Mouse (Mus musculus): Measurements from ENCODE around the gene A530084C06Rik.

Gene A530084C06Rik

GRCm38 (mm10) chr13:31558521-31559418, at the start of gene A530084C06Rik:
Gene A530084C06Rik (minus strand): TSS chr13:31559333.
- no peak for DNase-seq (ENCODE audit: low spot score)

DNA sequence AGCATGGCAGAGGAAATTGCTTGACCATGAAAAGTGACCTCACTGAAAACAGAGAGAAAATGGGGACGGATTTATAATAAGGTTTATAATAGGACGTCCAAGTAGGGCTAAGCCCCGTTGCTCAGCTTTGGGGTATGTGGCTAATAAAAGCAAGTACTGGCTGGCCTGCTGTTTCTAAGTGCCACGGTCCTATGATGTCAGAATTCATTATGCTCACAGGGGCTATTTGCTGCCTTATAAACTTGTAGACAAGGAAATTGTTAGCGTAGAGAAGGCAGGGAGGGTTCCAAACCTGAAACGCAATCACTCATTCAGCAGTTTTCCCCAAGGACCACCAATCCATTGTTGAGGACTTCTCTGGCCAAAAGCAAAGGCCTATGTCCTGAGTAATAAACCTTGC, 44.8 kb upstream of the A530084C06Rik start:
- DNase-seq (ENCODE audit: low spot score): no peak

- DNase-seq (ENCODE audit: low spot score): no peak
Observed at GRCm38 (mm10) chr13:31599576-31599975, 40.4 kb upstream of the A530084C06Rik start.

- no peak for DNase-seq (ENCODE audit: low spot score)
Observed at GRCm38 (mm10) chr13:31587341-31587740, 28.2 kb upstream of the A530084C06Rik start.

GRCm38 (mm10) chr13:31579866-31580265, 20.7 kb upstream of the A530084C06Rik start:
- no peak for DNase-seq (ENCODE audit: low spot score)

- no peak for DNase-seq (ENCODE audit: low spot score)
Observed at GRCm38 (mm10) chr13:31578389-31578788, 19.3 kb upstream of the A530084C06Rik start.

- no peak for DNase-seq (ENCODE audit: low spot score)
Observed at GRCm38 (mm10) chr13:31577576-31577975, 18.4 kb upstream of the A530084C06Rik start.

DNA sequence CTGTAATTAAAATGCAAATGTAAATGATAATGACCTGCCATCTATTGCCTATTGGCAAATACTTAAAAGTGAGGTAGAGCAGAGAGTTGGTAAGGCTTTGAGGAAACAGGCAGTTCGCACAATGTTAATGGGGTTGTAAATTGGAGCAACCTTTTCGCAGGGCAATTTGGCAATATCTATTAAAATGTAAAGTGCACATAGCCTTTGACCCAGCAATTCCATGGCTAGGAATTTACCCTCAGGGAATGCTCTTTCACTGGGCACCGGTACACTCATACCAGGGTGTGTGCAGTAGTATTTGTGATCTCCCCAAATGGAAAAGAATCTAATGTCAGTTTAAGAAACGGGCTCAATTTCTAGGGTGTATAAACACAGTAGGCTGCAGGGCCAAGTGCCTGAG, 17.6 kb upstream of the A530084C06Rik start:
- no peak for DNase-seq (ENCODE audit: low spot score)

DNA sequence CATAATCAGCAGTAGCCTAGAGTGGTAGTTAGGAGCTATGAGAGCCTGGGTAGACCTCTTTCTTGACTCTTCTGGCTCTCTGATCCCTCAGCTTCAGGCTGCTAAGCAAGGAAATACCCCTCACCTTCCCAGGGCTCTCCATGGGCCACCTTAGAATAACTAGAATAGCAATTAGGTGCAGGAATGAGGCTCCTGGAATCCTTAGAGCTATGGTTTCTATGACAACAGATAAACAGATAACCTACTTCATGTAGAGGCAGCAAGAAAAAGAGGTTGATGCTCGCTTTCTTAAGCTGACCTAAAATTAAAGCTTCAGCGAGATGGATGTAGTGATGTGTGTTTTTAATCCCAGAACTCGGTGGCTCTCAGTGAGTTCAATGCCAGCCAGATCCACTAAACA, 15.5 kb upstream of the A530084C06Rik start:
- DNase-seq (ENCODE audit: low spot score): no peak

DNA sequence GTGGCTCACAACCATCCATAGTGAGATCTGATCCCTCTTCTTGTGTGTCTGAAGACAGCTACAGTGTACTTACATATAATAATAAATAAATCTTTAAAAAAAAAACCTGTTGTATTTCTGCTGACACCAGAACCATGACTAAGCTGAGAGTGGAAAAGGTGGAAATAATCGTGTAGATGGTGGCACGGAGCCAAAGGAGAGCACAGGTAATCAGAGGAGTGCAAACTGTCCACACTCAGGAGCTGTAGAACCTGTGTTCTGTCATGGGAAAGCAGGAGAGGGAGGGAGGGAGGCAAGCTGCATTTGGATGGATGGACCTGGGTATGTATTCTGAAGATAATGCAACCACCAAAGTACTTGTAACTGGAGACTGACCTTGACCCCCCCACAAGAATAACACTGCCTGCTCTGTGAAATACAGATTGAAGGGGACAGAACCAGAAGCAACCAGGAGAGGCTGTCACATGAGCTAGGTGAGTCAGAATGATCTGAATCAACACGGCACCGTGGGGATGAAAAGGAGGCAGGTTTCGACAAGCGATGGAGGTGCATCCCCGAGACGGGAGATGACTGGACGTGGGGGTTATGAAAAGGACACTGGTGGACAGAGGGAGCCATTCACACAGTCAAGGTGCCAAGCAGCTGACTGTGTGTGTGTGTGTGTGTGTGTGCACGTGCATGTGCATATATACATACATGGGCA, 13.8 kb upstream of the A530084C06Rik start:
- no peak for DNase-seq (ENCODE audit: low spot score)

DNA sequence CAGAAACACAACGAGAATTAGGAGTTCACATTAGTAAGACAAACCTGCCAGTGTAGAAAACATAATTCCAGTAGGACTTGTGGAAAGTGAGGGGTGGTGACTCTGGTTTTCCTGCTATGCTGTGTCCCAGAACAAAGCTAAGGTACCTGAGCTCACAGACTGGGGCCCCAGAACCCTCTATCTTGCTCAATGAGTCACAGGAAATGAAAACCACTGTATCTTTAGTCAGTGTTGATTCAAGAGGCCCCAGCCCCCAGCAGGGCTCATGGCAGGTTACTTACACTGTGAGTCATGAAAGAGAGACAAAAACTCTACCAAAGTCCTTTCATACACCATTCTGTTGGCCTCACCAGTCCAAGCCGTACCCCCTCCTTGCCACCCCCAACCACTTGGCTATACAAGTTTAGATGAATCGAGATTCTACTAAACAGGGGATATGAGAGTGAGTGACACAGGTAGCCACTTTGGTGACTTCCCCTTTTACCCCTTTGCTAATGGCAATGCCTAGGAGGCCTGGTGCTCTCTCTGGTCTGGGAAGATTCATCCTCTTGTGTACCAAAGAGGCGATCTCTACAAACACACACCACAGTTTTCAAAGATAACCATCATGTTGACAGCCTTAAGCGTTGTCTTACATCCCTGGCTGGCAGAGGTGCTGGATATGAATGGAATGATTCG, 8.6 kb upstream of the A530084C06Rik start:
- DNase-seq (ENCODE audit: low spot score): no peak

DNA sequence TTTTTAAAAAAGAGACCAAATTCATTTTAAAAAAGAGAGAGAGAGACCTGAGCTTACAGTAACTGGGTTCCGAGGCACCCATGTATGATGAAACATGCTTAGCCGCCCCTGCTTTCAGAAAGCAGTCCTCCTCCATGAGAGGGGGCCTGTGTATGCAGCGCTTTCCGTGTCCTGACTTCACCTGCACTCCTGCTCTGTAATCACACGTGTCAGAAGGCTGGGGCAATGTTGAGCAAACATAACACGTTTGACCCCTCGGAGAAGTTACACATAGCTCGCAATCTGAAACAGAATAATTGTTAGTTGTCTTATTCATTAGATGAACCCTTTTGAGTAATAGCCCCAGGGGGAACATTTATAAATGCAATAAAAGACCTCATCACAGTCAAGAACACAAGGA, 8.0 kb upstream of the A530084C06Rik start:
- DNase-seq (ENCODE audit: low spot score): no peak

DNA sequence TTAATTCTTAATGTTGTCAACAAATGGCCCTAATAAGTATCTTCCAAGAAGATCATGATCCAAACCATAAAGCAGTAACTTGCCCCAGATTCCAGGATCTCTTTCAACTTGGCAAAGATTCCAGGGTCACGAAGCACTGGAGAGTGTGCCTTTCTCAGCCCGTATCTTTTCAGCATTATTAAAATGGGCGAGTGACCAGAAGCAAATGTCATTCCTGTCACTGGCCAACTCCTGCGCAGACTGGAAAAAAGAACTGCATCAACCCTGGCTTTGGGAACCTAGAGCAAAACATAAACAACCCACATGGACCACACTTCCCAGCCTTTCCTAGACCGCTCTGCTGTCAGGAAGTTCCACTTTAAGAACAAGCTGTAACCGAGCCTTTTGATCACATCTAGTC, 5.3 kb upstream of the A530084C06Rik start:
- DNase-seq (ENCODE audit: low spot score): no peak

GRCm38 (mm10) chr13:31559419-31560144, 449 bp upstream of the A530084C06Rik start:
- DNase-seq (ENCODE audit: low spot score): no peak

GRCm38 (mm10) chr13:31557768-31558520, 1.2 kb downstream of the A530084C06Rik start:
- no peak for DNase-seq (ENCODE audit: low spot score)

- no peak for DNase-seq (ENCODE audit: low spot score)
Observed at GRCm38 (mm10) chr13:31556964-31557767, 2.0 kb downstream of the A530084C06Rik start.

GRCm38 (mm10) chr13:31555834-31556233, 3.3 kb downstream of the A530084C06Rik start, which contains the start of gene Foxq1:
Gene Foxq1 (plus strand): TSS chr13:31556134.
- no peak for DNase-seq (ENCODE audit: low spot score)

GRCm38 (mm10) chr13:31547610-31548009, 11.5 kb downstream of the A530084C06Rik start:
- DNase-seq (ENCODE audit: low spot score): no peak

DNA sequence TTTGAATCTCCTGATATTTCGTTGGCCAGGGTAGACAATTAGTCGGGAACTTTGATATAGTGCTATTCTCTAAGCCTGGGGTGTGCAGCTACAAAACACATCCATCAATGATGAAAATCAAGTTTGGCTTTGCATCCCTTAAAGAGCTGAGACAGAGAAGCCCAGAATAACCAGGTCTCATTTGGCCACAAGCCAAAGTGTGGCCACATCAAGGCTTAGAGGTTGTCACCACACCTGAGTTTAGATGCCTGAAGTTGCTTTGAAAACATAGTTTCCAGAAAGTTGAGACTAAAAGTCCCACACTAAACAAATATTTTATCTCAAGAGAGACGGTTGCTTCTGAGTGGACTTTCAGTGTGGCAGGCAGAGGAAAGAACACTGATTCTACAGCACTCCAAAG, 11.9 kb downstream of the A530084C06Rik start:
- no peak for DNase-seq (ENCODE audit: low spot score)

- no peak for DNase-seq (ENCODE audit: low spot score)
Observed at GRCm38 (mm10) chr13:31546784-31547183, 12.3 kb downstream of the A530084C06Rik start.
